Mouse (Mus musculus) G1E (cell line): ENCODE measurements at regions not wholly inside any gene's neighbourhood (a gene's known extent, or its start where the extent isn't known, plus 50 kb on each side); places are given as distances from the start of the nearest gene placed in this dataset.

Experiments used
- CTCF ChIP-seq: IDR thresholded peaks from 2 replicates; pipeline ENCODE4 v1.5.1; 2012; ENCODE audit warnings: low read depth, low read length, inconsistent platforms, mixed read lengths
- POLR2AphosphoS5 ChIP-seq: IDR thresholded peaks from 2 replicates; pipeline ENCODE4 v1.6.1; 2012; ENCODE audit warnings: low read depth, low read length, inconsistent platforms; ENCODE audit not compliant: insufficient replicate concordance

DNA sequence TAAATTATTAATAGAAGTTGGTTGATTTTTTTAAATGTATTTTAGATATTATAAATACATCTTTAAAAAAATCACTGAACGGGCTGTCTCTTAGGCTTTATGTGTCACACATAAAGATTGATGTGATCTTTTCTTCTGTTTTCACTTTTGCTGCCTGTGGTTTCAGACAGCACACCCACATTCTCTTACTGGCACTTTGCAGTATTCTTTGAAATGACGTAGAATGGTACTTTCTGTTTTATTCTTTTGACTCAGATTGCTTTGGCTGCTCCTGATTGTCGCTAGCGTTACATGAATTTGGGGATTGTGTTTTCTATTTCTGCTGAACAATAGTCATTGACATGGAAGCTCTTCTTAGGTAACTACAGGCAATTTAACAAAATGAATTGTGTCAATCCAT lies 415.4 kb upstream of the Rag2 start:
- TF ChIP-seq CTCF = no peak
- no peak for TF ChIP-seq POLR2AphosphoS5
